Mouse (Mus musculus) lung, adult 18-20 months (tissue): Measurements from ENCODE around the gene Samd8.
A peak's percentile ranks its signal among the peaks of the same experiment; 100 is the strongest.

Experiments
- DNase-seq, 2 experiments: peaks; one replicate each; pipeline ENCODE4 v3.0.0; 2022; ENCODE audit warnings: mixed read lengths in 2 of 2

Gene Samd8

DNA sequence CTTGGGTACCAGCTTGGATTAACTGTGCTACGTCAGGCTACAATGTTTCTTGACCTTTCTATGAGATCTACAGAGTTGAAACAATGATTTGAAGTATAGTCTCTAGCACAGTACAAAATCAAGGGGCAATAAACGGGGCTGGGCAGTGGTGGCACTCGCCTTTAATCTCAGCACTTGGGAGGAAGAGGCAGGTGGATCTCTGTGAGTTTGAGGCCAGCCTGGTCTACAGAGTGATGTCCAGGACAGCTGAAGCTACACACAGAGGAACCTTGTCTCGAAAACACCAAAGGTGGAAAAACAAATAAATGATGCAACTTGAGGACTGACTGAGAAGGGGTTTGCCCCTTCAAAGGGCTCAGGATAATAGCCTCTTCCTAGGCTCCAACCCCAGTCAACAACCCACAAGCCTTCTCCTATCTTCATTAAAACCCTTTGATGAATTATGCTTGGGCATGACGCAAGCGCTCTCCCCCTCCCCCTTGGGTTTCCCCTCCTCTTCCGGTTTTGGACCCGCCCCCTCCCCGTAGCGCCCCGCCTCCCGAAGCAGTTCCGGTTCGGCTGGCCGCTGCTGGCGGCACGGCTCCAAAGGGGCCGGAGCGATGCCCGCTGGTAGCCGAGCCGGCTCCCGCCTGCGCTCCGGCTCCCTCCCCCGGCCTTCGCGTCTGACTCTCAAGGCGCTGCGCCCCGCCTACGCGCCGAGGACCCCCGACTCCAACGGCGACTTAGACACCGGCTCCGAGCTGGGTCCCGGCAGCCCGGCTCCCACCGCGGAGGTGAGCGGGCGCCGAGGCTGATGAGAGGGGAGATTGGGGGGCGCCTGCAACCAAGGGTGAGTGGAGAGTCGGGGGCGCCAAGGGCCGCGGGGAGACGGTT is at the start of gene Samd8:
Gene Samd8, plus strand, starts transcription at position 524 of the 873 bp plus-strand sequence.
- peak; percentile 81 to 83 for DNase-seq

DNA sequence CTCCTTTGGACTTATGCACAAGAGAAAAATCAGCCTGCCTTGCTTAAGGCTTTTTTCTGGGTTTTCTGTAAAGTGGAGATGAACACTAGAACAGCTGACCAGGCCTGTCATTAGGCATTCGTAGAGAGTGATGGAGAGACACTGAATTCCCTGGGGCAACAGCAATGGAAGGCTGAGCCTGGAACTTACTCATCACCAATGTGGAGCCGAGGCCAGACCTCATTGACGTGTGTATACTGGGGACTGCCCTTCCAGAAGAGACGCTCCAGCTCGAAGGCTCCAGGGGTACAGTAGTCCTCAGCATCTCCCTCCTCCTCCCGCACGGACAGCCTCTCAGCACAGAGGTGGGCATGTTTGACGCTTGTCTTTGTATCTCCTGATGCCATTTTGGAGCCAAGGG is 47.6 kb upstream of the Samd8 start:
- no peak for DNase-seq

- peak in 1 of 2 experiments; percentile 12 for DNase-seq
Observed at GRCm38 (mm10) chr14:21703255-21703654, 47.1 kb upstream of the Samd8 start.

- DNase-seq, result no peak
Observed at GRCm38 (mm10) chr14:21705462-21705861, 44.9 kb upstream of the Samd8 start.

DNA sequence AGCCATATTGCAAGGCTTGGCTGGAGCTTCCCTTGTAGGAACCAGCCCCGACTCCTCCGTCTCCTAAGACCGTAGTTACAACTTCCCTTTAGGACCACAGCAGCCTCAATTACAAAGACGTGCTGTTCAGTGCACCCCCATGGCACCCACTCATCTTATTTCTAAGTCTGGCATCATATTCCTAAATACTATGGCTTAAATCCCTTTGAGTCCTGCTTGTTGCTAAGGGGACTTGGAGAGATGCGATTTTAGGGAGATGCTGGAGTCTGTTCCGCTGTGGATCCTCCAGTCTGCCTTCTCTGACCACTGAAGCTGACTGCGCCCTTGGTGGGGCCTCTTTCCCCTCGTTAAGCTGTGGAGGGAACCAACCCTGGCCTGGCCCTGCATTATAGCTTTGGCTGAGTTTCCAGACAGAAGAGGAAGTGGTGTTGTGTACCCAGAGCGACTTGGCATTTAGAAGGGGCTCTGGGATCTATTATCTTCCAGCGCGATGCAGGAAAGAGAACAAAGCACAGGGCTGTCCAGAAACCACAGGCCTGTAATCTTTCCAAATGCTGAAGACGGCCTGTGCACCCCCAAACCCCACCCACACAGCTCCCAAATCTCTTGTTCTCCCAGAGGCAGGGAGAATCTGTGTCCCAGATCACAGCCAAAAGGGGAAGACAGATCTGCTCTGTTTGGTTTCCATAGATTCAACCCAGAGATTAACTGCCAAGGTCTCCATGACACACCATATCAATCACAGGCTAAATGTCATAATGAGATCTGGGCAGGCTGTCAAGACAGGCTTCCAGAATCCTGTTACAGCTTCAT is 43.4 kb upstream of the Samd8 start:
- peak; percentile 44 to 61 for DNase-seq

DNA sequence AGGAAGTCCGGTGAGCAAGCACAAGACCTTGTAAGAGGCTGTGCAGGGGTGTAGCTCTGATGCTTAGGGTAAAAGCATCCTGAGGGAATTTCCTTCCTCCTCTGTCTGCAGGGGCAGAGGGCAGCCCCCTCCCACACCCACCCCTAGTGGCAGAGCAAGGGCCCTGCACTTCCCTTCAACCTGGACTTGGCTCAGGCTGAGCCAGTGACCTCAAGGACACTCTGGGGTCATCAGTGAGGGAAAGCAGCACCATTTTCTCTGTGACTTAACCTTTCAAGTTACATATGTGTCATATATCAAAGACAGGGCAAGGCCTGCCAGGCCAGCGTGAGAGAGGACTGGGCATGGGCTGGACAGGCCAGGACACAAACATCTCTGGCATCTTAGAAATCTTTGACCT is 40.8 kb upstream of the Samd8 start:
- no peak for DNase-seq

- DNase-seq, result no peak
Observed at GRCm38 (mm10) chr14:21711231-21711630, 39.1 kb upstream of the Samd8 start.

GRCm38 (mm10) chr14:21714486-21714885 is 35.8 kb upstream of the Samd8 start, which contains the start of gene Dupd1:
Dupd1 (minus strand) TSS chr14:21714576.
- no peak for DNase-seq

- no peak for DNase-seq
Observed at GRCm38 (mm10) chr14:21719646-21720383, 30.5 kb upstream of the Samd8 start.

DNA sequence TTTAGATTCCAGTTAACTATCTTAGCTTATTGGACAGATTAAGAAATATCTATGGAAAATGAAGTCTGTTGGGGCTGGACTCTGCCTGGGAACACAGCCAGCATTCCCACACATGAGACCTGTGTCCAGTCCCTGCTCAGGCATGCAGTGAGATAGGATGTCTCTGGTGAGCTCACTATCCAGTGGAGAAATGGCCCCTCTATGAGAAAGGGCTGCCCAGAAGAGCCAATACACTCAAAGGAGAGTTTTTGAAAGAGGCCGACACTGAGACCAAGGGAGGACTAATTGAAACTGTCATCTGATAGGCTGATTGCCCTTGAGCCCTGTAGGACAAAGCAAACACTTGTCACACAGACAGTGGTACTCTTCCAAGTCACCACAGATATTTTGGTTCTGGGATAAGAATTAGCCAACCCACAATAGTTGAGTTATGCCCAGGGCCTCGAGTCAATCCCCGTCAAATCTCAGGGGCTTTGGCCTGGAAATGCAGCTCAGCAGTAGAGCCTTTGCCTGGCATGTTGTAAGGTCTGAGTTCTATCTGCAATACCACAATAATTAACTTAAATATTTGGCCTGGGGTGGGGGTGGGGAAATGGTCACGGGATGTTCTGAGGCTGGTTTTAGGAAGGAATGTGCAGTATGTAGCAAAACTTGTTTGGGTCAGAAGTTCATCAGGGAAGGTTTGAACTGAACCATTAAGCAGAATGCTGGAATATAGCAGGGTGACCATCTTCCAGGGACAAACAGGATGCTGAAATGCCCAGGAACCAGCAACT is 29.7 kb upstream of the Samd8 start:
- no peak for DNase-seq

DNA sequence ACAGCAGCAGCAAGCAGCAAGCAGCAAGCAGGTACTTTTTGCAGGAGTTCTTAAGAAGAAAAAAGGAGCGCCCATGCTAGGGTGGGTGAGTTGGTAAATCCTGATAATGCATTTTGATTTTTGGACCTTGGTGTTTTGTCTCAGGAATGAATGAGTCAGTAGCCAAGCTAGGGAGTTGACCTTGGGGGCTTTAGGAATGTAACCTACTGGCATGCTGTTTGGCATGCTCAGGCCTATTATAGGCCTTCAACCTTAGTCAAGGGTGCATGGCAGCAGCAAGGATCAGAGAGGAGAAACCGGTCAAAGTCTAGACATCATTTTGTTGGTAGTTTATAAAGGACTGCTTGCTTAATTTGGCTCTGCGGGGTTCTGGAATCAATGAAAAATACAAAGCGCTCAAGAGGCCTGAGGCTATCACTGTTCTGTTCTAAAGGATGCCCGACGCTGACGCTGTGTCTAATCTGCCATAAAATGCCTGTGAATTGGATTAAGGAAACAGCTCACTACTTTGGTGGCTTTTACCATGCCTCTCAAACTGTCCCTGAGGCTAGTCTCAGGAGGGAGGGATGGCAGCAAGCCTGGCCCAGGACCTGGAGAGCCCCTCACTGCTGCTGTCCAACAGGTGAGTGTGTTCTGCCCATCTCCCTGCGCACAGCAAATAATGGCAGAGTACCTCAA is 28.2 kb upstream of the Samd8 start:
- no peak for DNase-seq

GRCm38 (mm10) chr14:21729031-21729732 is 21.1 kb upstream of the Samd8 start:
- no peak for DNase-seq

GRCm38 (mm10) chr14:21729936-21730335 is 20.4 kb upstream of the Samd8 start:
- no peak for DNase-seq

- DNase-seq, result no peak
Observed at GRCm38 (mm10) chr14:21733131-21733905, 17.0 kb upstream of the Samd8 start.

DNA sequence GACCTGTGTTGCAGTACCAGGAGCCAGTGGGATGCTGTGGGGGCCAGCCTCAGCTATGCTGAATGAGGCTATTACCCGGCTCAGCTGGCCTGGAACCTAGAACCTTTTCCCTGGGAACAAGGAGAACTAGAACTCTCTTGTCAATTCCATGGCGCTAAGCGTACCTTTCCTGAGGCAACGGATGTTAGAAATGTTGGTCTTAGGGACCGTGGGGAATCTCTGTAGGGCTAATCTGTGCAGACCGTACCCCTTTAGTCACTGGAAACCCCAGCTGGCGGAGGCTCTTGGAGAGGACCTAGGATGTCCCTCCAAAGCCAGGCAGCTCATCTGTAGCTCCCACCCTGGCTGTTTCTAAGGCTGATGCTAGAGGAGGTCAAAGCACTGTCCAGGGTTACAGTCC is 10.0 kb upstream of the Samd8 start:
- DNase-seq, result no peak

DNA sequence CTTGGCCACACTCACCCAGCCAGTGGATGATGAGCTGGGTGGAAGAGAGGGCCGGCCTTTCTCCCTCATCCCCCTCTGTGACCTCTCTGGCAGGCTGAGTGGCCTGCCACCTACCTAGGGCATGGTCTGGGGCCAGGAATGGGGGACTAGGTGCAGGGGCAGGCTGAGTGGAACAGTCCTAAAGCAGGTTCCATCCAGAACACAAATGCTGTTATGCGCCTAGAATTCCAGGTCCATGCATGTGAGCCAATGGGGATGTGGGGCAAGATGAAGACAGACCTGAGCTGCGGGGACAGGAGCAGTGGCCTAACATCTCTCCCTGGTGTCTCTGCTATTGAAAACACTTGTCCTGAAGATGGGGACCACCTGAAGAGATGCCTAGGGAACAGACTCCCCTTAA is 9.0 kb upstream of the Samd8 start:
- DNase-seq, result no peak

- DNase-seq, result peak; percentile 69 to 71
Observed at GRCm38 (mm10) chr14:21741786-21742185, 8.5 kb upstream of the Samd8 start.

- no peak for DNase-seq
Observed at GRCm38 (mm10) chr14:21742441-21742840, 7.9 kb upstream of the Samd8 start.

- no peak for DNase-seq
Observed at GRCm38 (mm10) chr14:21744169-21744568, 6.2 kb upstream of the Samd8 start.

DNA sequence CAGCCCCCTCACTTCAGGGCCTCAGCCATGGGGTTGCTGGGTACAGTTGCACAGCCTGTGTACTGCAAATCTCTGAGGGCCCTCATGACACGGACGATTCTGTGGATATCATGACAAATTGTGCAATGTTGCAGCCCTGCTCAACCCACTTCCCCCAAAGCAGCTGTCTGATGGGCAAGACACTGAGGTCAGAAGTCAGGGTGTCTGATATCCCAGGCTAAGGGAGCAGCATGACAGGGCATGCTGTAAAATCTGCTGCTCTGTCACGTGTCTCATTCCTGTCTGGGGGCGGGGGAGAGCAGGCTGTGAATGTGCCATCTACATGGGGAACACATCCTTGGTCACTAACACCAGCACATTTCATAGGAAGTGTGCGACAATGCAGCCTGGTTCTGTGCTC is 5.2 kb upstream of the Samd8 start:
- peak; percentile 43 to 46 for DNase-seq
